Mouse (Mus musculus) liver, postnatal 0 days (tissue): ENCODE measurements around the gene Fam221b. TPM values are rescaled to one million over a fixed set of nuclear protein-coding genes. Genes with fewer than 3 reads are reported as not detected.
A peak's percentile ranks its signal among the peaks of the same experiment; 100 is the strongest.

Experiments used
- ATAC-seq: fragments of 200-750 bp; cut with Nextera tagmentation; 2 replicates; pipeline ENCODE4 v1.8.0; 2017; ENCODE audit warnings: mild to moderate bottlenecking, moderate library complexity
- DNase-seq: peaks from one replicate; pipeline ENCODE4 v3.0.0-alpha.2; 2016
- H3K27ac ChIP-seq: fragments of 300-500 bp; sonication (generic); 2 replicates; pipeline ENCODE4 v1.5.1; 2014; ENCODE audit warnings: antibody characterized with exemption, moderate library complexity, mild to moderate bottlenecking, low read depth
- H3K27me3 ChIP-seq: fragments of 300-500 bp; sonication (generic); 2 replicates; pipeline ENCODE4 v1.6.1; 2014; ENCODE audit warnings: low read length, control low read depth, mixed read lengths; ENCODE audit not compliant: insufficient read depth
- H3K36me3 ChIP-seq: fragments of 300-500 bp; sonication (generic); replicated peaks from 2 replicates; pipeline ENCODE4 v1.6.1; 2014; ENCODE audit warnings: mild to moderate bottlenecking, control low read depth, low read length, moderate library complexity, mixed read lengths; ENCODE audit not compliant: insufficient read depth
- H3K4me1 ChIP-seq: fragments of 300-500 bp; sonication (generic); 2 replicates; pipeline ENCODE4 v1.6.1; 2014; ENCODE audit warnings: antibody characterized with exemption, mild to moderate bottlenecking, control low read depth; ENCODE audit not compliant: insufficient read depth
- H3K4me2 ChIP-seq: fragments of 300-500 bp; sonication (generic); 2 replicates; pipeline ENCODE4 v1.6.1; 2014; ENCODE audit warnings: low read depth, mild to moderate bottlenecking, low read length, moderate library complexity, mixed read lengths
- H3K4me3 ChIP-seq: fragments of 300-500 bp; sonication (generic); 2 replicates; pipeline ENCODE4 v1.5.1; 2014; ENCODE audit warnings: low read depth, low read length
- H3K9ac ChIP-seq: fragments of 300-500 bp; sonication (generic); replicated peaks from 2 replicates; pipeline ENCODE4 v1.6.1; 2014; ENCODE audit warnings: mild to moderate bottlenecking, moderate library complexity
- H3K9me3 ChIP-seq: fragments of 300-500 bp; sonication (generic); 2 replicates; pipeline ENCODE4 v1.6.1; 2016; ENCODE audit warnings: mild to moderate bottlenecking, control low read depth, low read length, mixed read lengths
- CTCF ChIP-seq: sonication (generic); IDR thresholded peaks from 2 replicates; pipeline ENCODE4 v1.5.1; 2016; ENCODE audit warnings: antibody characterized with exemption, low read depth
- EP300 ChIP-seq: IDR thresholded peaks from 2 replicates; pipeline ENCODE4 v1.6.1; 2016; ENCODE audit warnings: antibody characterized with exemption, low read depth, mild to moderate bottlenecking
- WGBS: fragments of 180-500 bp; shearing (Covaris S2); extraction: QIAGEN DNeasy Blood & Tissue Kit; methylation state at CpG from one replicate; pipeline ENCODE4 v1.1.7; 2014; ENCODE audit not compliant: insufficient replicate concordance; 5-methylcytosine and 5-hydroxymethylcytosine counted together
- polyA plus RNA-seq: library from polyadenylated mRNA; unstranded; fragments of >200 nt; fragmentation: Nextera tagmentation; extraction: Ambion mirVana; gene quantifications from 2 replicates; pipeline ENCODE4 v1.2.1, GENCODE M21; 2015

The Fam221b gene
- 1.7 and 1.8 TPM in 2 replicates for polyA plus RNA-seq

DNA sequence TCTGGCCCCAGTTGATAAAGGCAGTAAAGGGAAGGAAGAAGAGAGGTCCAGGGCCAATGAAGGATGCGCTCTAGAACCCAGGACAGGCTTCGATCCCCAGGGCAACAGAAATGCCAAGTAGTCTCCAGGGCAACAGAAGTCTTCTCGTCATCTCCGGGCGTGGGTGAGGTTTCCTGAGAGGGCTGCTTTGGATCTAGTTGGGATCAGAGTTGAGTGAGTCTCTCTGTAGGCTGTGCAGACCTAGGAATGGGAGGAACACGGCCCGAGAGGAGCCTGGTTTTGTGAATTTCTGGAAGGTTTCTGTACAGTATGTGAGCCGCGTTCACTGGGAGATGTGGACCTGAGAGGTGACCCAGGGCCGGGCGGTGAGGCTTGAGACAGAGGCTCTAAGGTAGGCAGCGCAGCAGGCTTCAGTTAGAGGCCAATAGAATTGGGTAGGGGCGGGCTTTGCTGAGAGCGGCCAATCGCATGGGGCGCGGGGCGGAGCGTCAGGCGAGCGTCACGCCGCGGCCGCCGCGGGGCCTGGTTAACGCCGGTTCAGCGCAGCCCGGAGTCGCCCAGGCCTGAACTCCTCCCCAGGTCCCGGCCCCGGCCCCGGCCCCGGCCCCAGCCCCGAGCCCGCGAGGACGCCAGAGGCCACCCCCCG, at the start of gene Fam221b, which contains the start of gene Tmem8b:
TSS of gene Fam221b (minus strand) at position 364 of the 646 bp plus-strand sequence.
TSS of gene Tmem8b (plus strand) at position 190 of the 646 bp plus-strand sequence.
- WGBS, result 2% methylated on average over 29 of the region's 41 CpGs
- DNase-seq (peak; percentile 91), ATAC-seq (peak; percentile 97)
- H3K4me3 ChIP-seq, result peak within 1 kb of the TSS; percentile 79
- H3K9ac ChIP-seq, result peak within 1 kb of the TSS; percentile 69
- TF ChIP-seq CTCF (no peak), EP300 (no peak)
- H3K27ac ChIP-seq, result no peak within 1 kb of the TSS
- H3K4me2 ChIP-seq, result peak within 1 kb of the TSS; percentile 87
- H3K27me3 ChIP-seq, result peaks cover 25% of the 10 kb centered on the region; the same call in 1 of the 2 replicates
- H3K36me3 ChIP-seq, result no peaks in the 10 kb centered on the region
- H3K9me3 ChIP-seq, result no peaks in the 10 kb centered on the region
- H3K4me1 ChIP-seq, result peaks cover 10% of the 10 kb centered on the region

DNA sequence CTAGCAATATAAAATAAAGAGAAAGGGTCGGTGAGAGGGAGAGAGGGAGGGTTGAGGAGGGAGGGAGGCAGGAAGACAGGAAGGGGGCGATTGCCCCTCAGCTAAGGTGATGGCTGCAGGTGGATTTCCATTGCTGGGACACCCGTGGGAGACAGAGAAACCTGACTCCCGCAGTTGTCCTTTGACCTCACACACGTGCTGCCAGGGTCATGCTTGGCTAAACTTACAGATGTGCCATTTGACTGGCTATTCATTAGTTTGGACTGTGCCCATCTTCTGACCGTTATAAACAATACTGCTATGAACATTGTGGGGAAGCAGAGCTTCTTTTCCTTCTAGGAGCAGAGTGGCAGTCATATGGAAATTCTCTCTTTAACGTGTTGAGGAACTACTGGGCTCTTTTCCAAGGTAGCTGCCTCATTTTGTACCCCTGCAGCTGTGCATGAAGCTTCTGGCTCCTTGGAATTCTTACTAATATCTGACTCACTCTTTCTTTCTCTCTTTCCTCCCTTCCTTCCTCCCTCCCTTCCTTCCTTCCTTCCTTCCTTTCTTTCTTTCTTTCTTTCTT, 44.8 kb upstream of the Fam221b start:
- WGBS, result 39% methylated on average over 7 of the region's 7 CpGs
- Histone ChIP-seq H3K27me3 (0 out of 2 replicates have a peak, but pooled peaks cover 2% of the 10 kb centered on the region), H3K4me3 (no peak overlapping the region), H3K4me2 (no peak overlapping the region), H3K9me3 (no peaks in the 10 kb centered on the region), H3K36me3 (no peaks in the 10 kb centered on the region), H3K27ac (no peak overlapping the region), H3K4me1 (no peaks in the 10 kb centered on the region), H3K9ac (no peak overlapping the region)
- DNase-seq, result no peak
- TF ChIP-seq EP300, result no peak
- no peak for TF ChIP-seq CTCF
- no peak for ATAC-seq

DNA sequence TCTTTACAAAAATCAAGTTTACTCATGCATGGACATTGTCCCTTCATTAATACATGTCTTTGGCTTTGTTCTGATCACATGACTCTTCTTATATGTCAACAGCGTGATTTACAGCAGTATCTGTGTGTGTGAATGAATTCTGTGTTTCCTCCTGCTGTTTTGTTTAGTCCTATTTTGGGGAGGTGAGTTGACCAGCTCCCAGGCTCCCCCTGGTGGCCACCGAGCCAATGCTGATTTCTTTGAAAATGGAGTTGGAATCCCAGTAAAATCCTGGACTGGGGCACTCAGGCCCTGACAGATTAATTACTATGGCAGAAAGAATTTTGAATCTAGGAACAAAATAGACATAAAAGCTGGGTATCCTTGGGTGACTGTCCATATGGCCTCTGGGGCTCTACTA, 42.9 kb upstream of the Fam221b start:
- no peak overlapping the region for H3K27ac ChIP-seq
- H3K36me3 ChIP-seq, result no peaks in the 10 kb centered on the region
- no peak overlapping the region for H3K9ac ChIP-seq
- H3K27me3 ChIP-seq, result 0 out of 2 replicates have a peak, but pooled peaks cover 2% of the 10 kb centered on the region
- peak; percentile 84 for DNase-seq
- ATAC-seq, result no peak
- no peak overlapping the region for H3K4me3 ChIP-seq
- 2% methylated on average over 2 of the region's 2 CpGs for WGBS
- H3K4me2 ChIP-seq, result no peak overlapping the region
- TF ChIP-seq CTCF, result peak; percentile 89
- TF ChIP-seq EP300, result no peak
- no peaks in the 10 kb centered on the region for H3K9me3 ChIP-seq
- no peaks in the 10 kb centered on the region for H3K4me1 ChIP-seq

DNA sequence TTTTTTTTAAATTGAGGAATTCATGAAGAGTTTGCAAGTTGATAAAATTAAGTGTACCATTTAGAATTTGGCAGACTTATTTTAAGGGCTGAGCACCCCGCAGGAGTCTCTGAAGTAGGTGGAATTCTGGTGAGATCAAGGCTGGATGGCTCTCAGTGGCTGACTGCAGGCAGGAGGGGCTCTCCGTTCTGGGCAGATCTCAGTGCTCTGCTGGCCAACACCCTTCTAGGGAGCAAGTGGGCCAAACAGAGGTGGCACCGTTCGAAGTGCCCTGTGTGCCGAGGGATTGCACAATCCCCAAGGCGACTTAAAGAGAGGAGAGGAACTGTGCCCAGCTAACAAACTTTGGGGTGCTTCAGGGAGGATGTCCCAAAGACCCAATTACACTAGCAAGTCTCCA, 40.9 kb upstream of the Fam221b start, which contains the start of gene Olfr71:
TSS of gene Olfr71 (minus strand) at position 387 of the 400 bp plus-strand sequence.
- Histone ChIP-seq H3K9ac (no peak within 1 kb of the TSS), H3K27me3 (0 out of 2 replicates have a peak, but pooled peaks cover 2% of the 10 kb centered on the region), H3K9me3 (no peaks in the 10 kb centered on the region), H3K4me1 (no peaks in the 10 kb centered on the region), H3K4me3 (no peak within 1 kb of the TSS), H3K27ac (no peak within 1 kb of the TSS), H3K36me3 (no peaks in the 10 kb centered on the region), H3K4me2 (no peak within 1 kb of the TSS)
- ATAC-seq (no peak), DNase-seq (no peak)
- 52% methylated on average over 6 of the region's 6 CpGs for WGBS
- TF ChIP-seq EP300 (no peak), CTCF (no peak)

DNA sequence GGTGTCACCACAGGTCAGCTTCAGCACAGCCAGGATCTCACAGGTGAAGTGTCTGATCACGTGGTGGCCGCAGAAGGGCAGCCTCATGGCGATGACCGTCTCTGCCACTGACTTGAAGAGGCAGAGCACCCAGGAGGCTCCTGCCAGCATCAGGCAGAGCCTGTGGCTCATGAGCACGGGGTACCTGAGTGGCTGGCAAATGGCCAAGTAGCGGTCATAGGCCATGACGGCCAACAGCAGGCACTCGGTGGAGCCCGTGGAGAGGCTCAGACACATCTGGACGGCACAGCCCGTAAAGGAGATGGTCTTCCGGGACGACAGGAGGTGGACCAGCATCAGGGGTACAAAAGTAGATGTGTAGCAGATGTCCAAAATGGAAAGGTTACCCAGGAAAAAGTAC, 37.0 kb upstream of the Fam221b start:
- TF ChIP-seq CTCF (no peak), EP300 (no peak)
- Histone ChIP-seq H3K27me3 (no peaks in the 10 kb centered on the region), H3K4me1 (no peaks in the 10 kb centered on the region), H3K27ac (no peak overlapping the region), H3K36me3 (no peaks in the 10 kb centered on the region), H3K9ac (no peak overlapping the region), H3K4me2 (no peak overlapping the region), H3K4me3 (no peak overlapping the region), H3K9me3 (no peaks in the 10 kb centered on the region)
- no peak for DNase-seq
- WGBS, result 71% methylated on average over 13 of the region's 13 CpGs
- no peak for ATAC-seq

DNA sequence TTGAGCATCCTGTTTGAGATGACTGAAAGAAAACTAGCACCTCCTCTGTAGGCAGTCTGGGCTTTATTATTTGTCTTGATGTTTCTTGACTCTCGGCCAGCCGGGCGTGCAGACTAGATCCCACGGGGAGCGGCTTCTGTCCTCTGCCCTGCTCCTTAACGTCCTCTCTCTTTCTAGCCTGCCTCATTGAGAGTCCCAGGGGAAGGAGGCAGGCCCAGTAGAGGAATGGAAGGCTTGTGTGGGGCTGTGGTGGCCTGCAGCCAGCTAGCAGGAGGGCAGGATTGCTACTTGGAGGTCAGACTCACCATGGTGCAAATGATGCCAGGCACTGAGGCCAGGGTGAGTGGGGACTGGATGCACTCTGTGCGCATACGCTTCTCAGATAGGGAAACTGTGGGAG, 34.9 kb upstream of the Fam221b start:
- WGBS, result 82% methylated on average over 8 of the region's 8 CpGs
- no peak overlapping the region for H3K4me3 ChIP-seq
- DNase-seq, result no peak
- H3K27ac ChIP-seq, result no peak overlapping the region
- H3K27me3 ChIP-seq, result no peaks in the 10 kb centered on the region
- H3K4me1 ChIP-seq, result no peaks in the 10 kb centered on the region
- H3K9ac ChIP-seq, result no peak overlapping the region
- no peaks in the 10 kb centered on the region for H3K36me3 ChIP-seq
- no peaks in the 10 kb centered on the region for H3K9me3 ChIP-seq
- TF ChIP-seq CTCF, result no peak
- no peak for TF ChIP-seq EP300
- no peak for ATAC-seq
- no peak overlapping the region for H3K4me2 ChIP-seq
